Mouse (Mus musculus) heart, postnatal 0 days (tissue): ENCODE measurements around the gene Tor4a. TPM values are rescaled to one million over a fixed set of nuclear protein-coding genes. Genes with fewer than 3 reads are reported as not detected.

Experiments
- ATAC-seq: fragments of 200-750 bp; cut with Nextera tagmentation; 2 replicates; pipeline ENCODE4 v1.8.0; 2017; ENCODE audit warnings: low read depth, moderate number of reproducible peaks, moderate library complexity; ENCODE audit not compliant: insufficient read depth
- DNase-seq: peaks from one replicate; pipeline ENCODE4 v3.0.0-alpha.2; 2016; ENCODE audit warnings: low spot score
- H3K27ac ChIP-seq: fragments of 300-500 bp; sonication (generic); 2 replicates; pipeline ENCODE4 v1.5.1; 2014; ENCODE audit warnings: low read depth, mild to moderate bottlenecking
- H3K27me3 ChIP-seq: fragments of 300-500 bp; sonication (generic); 2 replicates; pipeline ENCODE4 v1.6.1; 2014; ENCODE audit warnings: low read length, mixed read lengths; ENCODE audit not compliant: control insufficient read depth, insufficient read depth
- H3K36me3 ChIP-seq: fragments of 300-500 bp; sonication (generic); replicated peaks from 2 replicates; pipeline ENCODE4 v1.6.1; 2014; ENCODE audit warnings: low read length, mixed read lengths; ENCODE audit not compliant: control insufficient read depth, insufficient read depth
- H3K4me1 ChIP-seq: fragments of 300-500 bp; sonication (generic); 2 replicates; pipeline ENCODE4 v1.6.1; 2014; ENCODE audit warnings: antibody characterized with exemption; ENCODE audit not compliant: control insufficient read depth, insufficient read depth
- H3K4me2 ChIP-seq: fragments of 300-500 bp; sonication (generic); 2 replicates; pipeline ENCODE4 v1.6.1; 2014; ENCODE audit warnings: low read depth, mild to moderate bottlenecking, low read length, moderate library complexity
- H3K4me3 ChIP-seq: fragments of 300-500 bp; sonication (generic); 2 replicates; pipeline ENCODE4 v1.5.1; 2014; ENCODE audit warnings: low read depth, low read length
- H3K9ac ChIP-seq: fragments of 300-500 bp; sonication (generic); replicated peaks from 2 replicates; pipeline ENCODE4 v1.6.1; 2014; ENCODE audit warnings: low read depth, low read length, mixed read lengths
- H3K9me3 ChIP-seq: fragments of 300-500 bp; sonication (generic); replicated peaks from 2 replicates; pipeline ENCODE4 v1.6.1; 2016; ENCODE audit warnings: low read length; ENCODE audit not compliant: control insufficient read depth
- CTCF ChIP-seq: IDR thresholded peaks from 2 replicates; pipeline ENCODE4 v1.5.1; 2016; ENCODE audit warnings: antibody characterized with exemption, control low read depth, low read depth
- EP300 ChIP-seq: IDR thresholded peaks from 2 replicates; pipeline ENCODE4 v1.6.1; 2016; ENCODE audit warnings: antibody characterized with exemption, low read depth
- WGBS: fragments of 180-500 bp; shearing (Covaris S2); extraction: QIAGEN DNeasy Blood & Tissue Kit; methylation state at CpG from one replicate; pipeline ENCODE4 v1.1.7; 2014; 5-methylcytosine and 5-hydroxymethylcytosine counted together
- polyA plus RNA-seq: library from polyadenylated mRNA; unstranded; fragments of >200 nt; fragmentation: Nextera tagmentation; extraction: Ambion mirVana; gene quantifications from 2 replicates; pipeline ENCODE4 v1.2.1, GENCODE M21; 2015
- total RNA-seq: library from RNA; depleted of rRNA; stranded (reverse); fragments of >200 nt; gene quantifications from 2 replicates; pipeline ENCODE4 v1.2.3, GENCODE M21; 2014; ENCODE audit warnings: low replicate concordance

Gene Tor4a
- total and polyA plus RNA-seq, 2 experiments from 2014 or later, result 4.4 to 8.6 TPM

DNA sequence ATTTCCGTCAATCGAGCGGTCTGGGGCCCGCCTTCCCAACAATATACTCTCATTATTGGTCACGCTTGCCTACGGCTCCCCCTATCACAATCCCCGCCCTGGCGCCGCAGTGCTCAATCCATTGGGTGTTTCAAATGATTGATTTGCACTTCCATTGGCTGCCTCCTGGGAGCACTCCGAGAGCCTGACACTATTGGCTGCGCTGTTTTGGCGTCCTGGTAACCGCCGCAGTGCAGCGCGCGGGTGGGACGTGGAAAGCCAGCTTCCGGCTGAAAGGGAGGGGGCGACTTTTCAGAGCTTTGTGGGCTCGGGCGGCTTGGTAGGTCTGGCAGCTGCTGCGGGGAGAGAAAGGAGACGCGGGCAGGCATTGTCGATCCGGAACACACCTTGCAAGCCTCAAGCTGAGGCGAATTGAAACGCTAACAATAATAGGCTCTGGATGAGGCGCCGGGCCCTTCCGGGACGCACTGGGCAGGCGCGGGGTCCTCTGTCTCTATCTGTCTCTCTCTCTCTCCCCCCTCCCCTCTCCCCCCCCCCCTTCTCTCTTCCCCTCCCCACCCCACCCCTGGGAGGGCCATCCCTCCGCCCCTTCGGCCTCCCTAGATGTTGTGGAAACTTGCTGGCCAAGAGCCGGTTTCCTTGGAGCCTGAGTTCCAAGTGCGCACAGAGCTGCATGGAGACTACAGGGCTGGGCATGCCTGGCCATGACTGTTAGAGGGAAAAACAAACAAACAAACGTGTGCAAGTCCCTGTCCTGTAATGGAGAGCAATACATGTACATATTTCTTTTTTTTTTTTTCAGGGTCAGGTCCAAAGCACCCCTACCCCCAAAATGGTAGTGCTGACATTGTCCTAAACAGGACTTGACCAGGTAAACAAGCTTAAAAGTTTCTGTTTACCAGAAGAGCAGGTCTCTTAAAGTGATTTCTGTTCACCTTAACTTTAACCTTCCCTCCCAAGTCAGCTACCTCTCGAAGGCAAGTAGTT is 28.4 kb upstream of the Tor4a start:
- H3K9me3 ChIP-seq, result no peaks in the 10 kb centered on the region
- TF ChIP-seq CTCF (no peak), EP300 (peak; percentile 11; the same call in 1 of the 2 replicates)
- peak; percentile 100 for DNase-seq
- no peaks in the 10 kb centered on the region for H3K27me3 ChIP-seq
- peaks cover 22% of the 10 kb centered on the region for H3K4me1 ChIP-seq
- H3K9ac ChIP-seq, result peak overlapping the region; percentile 63
- peak overlapping the region; percentile 61 for H3K4me2 ChIP-seq
- peaks cover 11% of the 10 kb centered on the region for H3K36me3 ChIP-seq
- peak; percentile 90 for ATAC-seq
- 2% methylated on average over 41 of the region's 41 CpGs for WGBS
- H3K4me3 ChIP-seq, result peak overlapping the region; percentile 78
- peak overlapping the region; percentile 95 for H3K27ac ChIP-seq

DNA sequence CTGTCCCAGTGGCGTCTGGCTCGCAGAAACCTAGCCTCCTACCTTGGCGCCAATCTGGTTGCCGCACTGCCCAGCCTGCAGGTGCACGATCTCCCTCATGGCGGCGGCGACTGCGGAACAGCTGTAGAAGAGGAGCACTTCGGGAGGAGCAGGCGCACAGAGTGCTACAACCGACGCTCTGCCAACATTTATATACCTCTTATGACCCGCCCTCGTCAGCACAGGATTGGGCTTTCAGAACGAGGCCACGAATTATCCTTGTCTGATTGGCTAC is 27.7 kb upstream of the Tor4a start, which contains the start of gene Tubb4b:
TSS of gene Tubb4b (minus strand) at position 211 of the 274 bp plus-strand sequence.
- ATAC-seq (no peak), DNase-seq (no peak)
- TF ChIP-seq CTCF (peak; percentile 20; the same call in 1 of the 2 replicates), EP300 (no peak)
- Histone ChIP-seq H3K9me3 (no peaks in the 10 kb centered on the region), H3K9ac (peak within 1 kb of the TSS; percentile 83), H3K4me3 (peak within 1 kb of the TSS; percentile 78), H3K4me2 (peak within 1 kb of the TSS; percentile 86), H3K27me3 (no peaks in the 10 kb centered on the region), H3K27ac (peak within 1 kb of the TSS; percentile 96), H3K36me3 (peaks cover 11% of the 10 kb centered on the region), H3K4me1 (peaks cover 22% of the 10 kb centered on the region)
- 0% methylated on average over 13 of the region's 17 CpGs for WGBS

DNA sequence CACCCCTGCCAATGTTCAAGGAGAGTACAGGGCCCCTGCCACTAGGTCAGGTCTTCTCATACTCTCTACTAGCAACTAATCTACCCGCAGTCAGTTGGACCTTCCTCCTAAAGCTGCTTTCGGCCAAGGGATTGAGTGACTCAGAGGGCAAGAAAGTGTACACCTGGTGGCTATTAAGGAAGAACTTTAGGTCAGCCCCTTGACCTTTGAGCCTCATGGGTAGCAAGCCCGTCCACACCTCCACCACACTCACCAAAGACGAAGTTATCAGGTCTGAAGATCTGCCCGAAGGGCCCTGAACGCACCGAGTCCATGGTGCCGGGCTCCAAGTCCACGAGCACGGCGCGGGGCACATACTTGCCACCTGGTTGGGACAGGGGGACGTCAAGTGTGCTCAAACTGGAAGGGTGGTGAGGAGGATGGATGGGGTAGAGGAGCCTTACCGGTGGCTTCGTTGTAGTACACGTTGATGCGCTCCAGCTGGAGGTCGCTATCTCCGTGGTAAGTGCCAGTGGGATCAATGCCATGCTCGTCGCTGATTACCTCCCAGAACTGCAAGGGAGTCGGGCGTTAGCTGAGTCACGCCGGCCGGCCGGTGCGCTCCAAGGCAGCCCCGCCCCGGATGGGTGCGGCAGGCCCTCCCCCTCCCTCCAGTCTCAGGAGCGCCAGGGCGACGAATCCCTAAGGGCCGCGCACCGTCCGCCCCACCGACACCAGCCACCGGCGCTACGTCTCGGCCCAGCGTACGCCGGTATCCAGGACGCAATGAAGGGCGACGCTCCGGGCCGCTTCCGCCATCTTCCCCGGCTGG is 27.2 kb upstream of the Tor4a start:
- DNase-seq (peak; percentile 79), ATAC-seq (peak; percentile 52)
- peaks cover 11% of the 10 kb centered on the region for H3K36me3 ChIP-seq
- peaks cover 21% of the 10 kb centered on the region for H3K4me1 ChIP-seq
- peak overlapping the region; percentile 83 for H3K9ac ChIP-seq
- no peaks in the 10 kb centered on the region for H3K9me3 ChIP-seq
- peak overlapping the region; percentile 86 for H3K4me2 ChIP-seq
- under 1% methylated on average over 53 of the region's 53 CpGs for WGBS
- H3K27me3 ChIP-seq, result no peaks in the 10 kb centered on the region
- TF ChIP-seq EP300 (peak; percentile 73), CTCF (no peak)
- H3K4me3 ChIP-seq, result peak overlapping the region; percentile 78
- H3K27ac ChIP-seq, result peak overlapping the region; percentile 96

DNA sequence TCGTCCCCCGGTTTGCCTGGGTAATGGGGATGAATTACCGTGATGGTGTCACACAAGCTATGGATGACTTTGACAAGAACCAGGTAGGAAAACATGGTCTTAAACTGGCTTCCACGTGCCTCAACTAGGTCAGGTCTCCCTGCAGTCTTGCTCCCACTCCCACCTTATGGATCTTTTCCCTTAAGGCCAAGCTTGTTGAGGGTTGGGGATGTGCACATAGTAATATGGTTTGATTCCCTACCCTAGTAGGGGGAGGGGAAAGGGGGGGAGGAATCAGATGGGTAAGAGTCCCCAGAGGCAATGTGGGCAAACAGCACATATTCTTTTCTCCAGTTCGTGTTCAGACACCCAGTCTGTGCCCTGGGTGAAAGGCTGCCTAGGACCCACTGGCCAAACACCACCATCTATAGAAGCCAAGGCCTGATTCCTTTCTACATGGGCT is 24.7 kb upstream of the Tor4a start:
- peaks cover 13% of the 10 kb centered on the region for H3K4me1 ChIP-seq
- H3K27ac ChIP-seq, result no peak overlapping the region
- H3K9me3 ChIP-seq, result no peaks in the 10 kb centered on the region
- H3K9ac ChIP-seq, result no peak overlapping the region
- DNase-seq (no peak), ATAC-seq (no peak)
- no peak overlapping the region for H3K4me3 ChIP-seq
- TF ChIP-seq CTCF (no peak), EP300 (no peak)
- peaks cover 11% of the 10 kb centered on the region for H3K36me3 ChIP-seq
- no peak overlapping the region for H3K4me2 ChIP-seq
- no peaks in the 10 kb centered on the region for H3K27me3 ChIP-seq
- WGBS, result 65% methylated on average over 5 of the region's 5 CpGs

DNA sequence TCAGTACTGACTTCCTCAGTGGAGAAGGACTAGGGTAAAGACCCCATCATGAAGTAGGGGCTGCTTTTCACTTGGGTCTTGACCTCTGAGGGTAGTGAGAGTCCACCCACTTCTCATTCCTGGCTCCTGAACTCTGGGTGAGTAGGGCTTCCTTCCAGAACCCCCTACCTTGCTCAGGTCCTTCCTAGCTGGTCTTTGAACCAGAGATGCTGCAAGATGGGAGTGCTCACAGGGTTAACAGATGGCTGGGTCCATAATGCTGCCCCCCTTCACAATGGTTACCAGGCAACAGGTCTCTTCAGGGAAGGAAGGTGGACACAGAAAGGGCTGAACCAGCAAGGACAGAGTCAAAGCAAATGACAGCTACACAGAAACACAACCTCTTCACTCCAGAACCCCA is 21.8 kb upstream of the Tor4a start, which contains the start of gene Fam166a:
TSS of gene Fam166a (plus strand) at position 301 of the 400 bp plus-strand sequence.
- H3K27ac ChIP-seq, result no peak within 1 kb of the TSS
- H3K27me3 ChIP-seq, result no peaks in the 10 kb centered on the region
- DNase-seq (no peak), ATAC-seq (no peak)
- TF ChIP-seq EP300 (no peak), CTCF (no peak)
- no peak within 1 kb of the TSS for H3K4me2 ChIP-seq
- peaks cover 5% of the 10 kb centered on the region for H3K4me1 ChIP-seq
- peaks cover 11% of the 10 kb centered on the region for H3K36me3 ChIP-seq
- no peaks in the 10 kb centered on the region for H3K9me3 ChIP-seq
- H3K4me3 ChIP-seq, result no peak within 1 kb of the TSS
- no peak within 1 kb of the TSS for H3K9ac ChIP-seq
